13 mouse cellular contexts compared by ENCODE assay signal in genomic region chr6:53556050-53556449, GRCm38 (mm10).
DNase-seq lines count a peak whose midpoint lies in the region; ATAC-seq and TF ChIP-seq lines count a peak whose summit lies in the region.
"Had no signal": no experiment of that assay in that cellular context is flagged by ENCODE, and none has a peak within 500 bp of the region (broad histone marks: within the 10 kb centered on the region; RNA-seq: fewer than 3 reads in every experiment).

No protein-coding gene starts in this region.

- H3K4me1 ChIP-seq in forebrain, embryonic 13.5 days = peaks cover 14% of the 10 kb centered on the region
- H3K4me1 ChIP-seq in forebrain, embryonic 14.5 days (ENCODE audit: control insufficient read depth, insufficient read depth, low read length) = peaks cover 3% of the 10 kb centered on the region; the same call in 1 of the 2 replicates
- 0 out of 2 replicates have a peak, but pooled peaks cover 2% of the 10 kb centered on the region for H3K4me1 ChIP-seq in stomach, postnatal 0 days (replicated peaks; ENCODE audit: control insufficient read depth, insufficient read depth)
- H3K4me1 ChIP-seq in hindbrain, embryonic 14.5 days (replicated peaks; ENCODE audit: control insufficient read depth, insufficient read depth, low read length) = 0 out of 2 replicates have a peak, but pooled peaks cover 4% of the 10 kb centered on the region
- H3K4me1 ChIP-seq: liver, embryonic 15.5 days; midbrain, embryonic 15.5 days had no signal

- H3K27me3 ChIP-seq in forebrain, embryonic 13.5 days = no peaks in the 10 kb centered on the region
- no peaks in the 10 kb centered on the region for H3K27me3 ChIP-seq in forebrain, embryonic 14.5 days (replicated peaks; ENCODE audit: control insufficient read depth, insufficient read depth, low read length)
- H3K27me3 ChIP-seq in stomach, postnatal 0 days (ENCODE audit: control insufficient read depth, insufficient read depth, low read length) = no peaks in the 10 kb centered on the region
- H3K27me3 ChIP-seq in hindbrain, embryonic 14.5 days (ENCODE audit: control insufficient read depth, insufficient read depth, low read length) = no peaks in the 10 kb centered on the region
- H3K27me3 ChIP-seq: CH12.LX; hindbrain, embryonic 13.5 days; liver, embryonic 15.5 days; midbrain, embryonic 15.5 days had no signal

- TF ChIP-seq EP300 in stomach, postnatal 0 days (optimal IDR thresholded peaks at IDR 0.05) = no peak

- H3K4me2 ChIP-seq in forebrain, embryonic 13.5 days = no peak overlapping the region
- H3K4me2 ChIP-seq in forebrain, embryonic 14.5 days (ENCODE audit: low read length) = no peak overlapping the region
- no peak overlapping the region for H3K4me2 ChIP-seq in stomach, postnatal 0 days (replicated peaks; ENCODE audit: low read depth)
- no peak overlapping the region for H3K4me2 ChIP-seq in hindbrain, embryonic 14.5 days (replicated peaks)
- H3K4me2 ChIP-seq: hindbrain, embryonic 13.5 days; liver, embryonic 15.5 days; midbrain, embryonic 15.5 days had no signal

- H3K9ac ChIP-seq in forebrain, embryonic 13.5 days = no peak overlapping the region
- H3K9ac ChIP-seq in forebrain, embryonic 14.5 days (ENCODE audit: low read length) = no peak overlapping the region
- H3K9ac ChIP-seq in stomach, postnatal 0 days (ENCODE audit: low read length) = no peak overlapping the region
- no peak overlapping the region for H3K9ac ChIP-seq in hindbrain, embryonic 14.5 days
- H3K9ac ChIP-seq: forebrain, postnatal 0 days; hindbrain, embryonic 13.5 days; liver, embryonic 15.5 days; midbrain, embryonic 15.5 days had no signal

- H3K36me3 ChIP-seq in forebrain, embryonic 13.5 days (ENCODE audit: poor library complexity, severe bottlenecking) = no peaks in the 10 kb centered on the region
- no peaks in the 10 kb centered on the region for H3K36me3 ChIP-seq in forebrain, embryonic 14.5 days (ENCODE audit: control insufficient read depth, insufficient read depth, low read length)
- H3K36me3 ChIP-seq in stomach, postnatal 0 days (ENCODE audit: control insufficient read depth, insufficient read depth, low read length) = no peaks in the 10 kb centered on the region
- no peaks in the 10 kb centered on the region for H3K36me3 ChIP-seq in hindbrain, embryonic 14.5 days (replicated peaks; ENCODE audit: control insufficient read depth, insufficient read depth)
- H3K36me3 ChIP-seq: hindbrain, embryonic 13.5 days; liver, embryonic 15.5 days; midbrain, embryonic 15.5 days had no signal

- WGBS in forebrain, embryonic 13.5 days = 23% methylated on average over 6 of the region's 6 CpGs
- 15% methylated on average over 6 of the region's 6 CpGs for WGBS in forebrain, embryonic 14.5 days
- WGBS in stomach, postnatal 0 days = 7% methylated on average over 6 of the region's 6 CpGs
- 31% methylated on average over 6 of the region's 6 CpGs for WGBS in hindbrain, embryonic 14.5 days

- no peaks in the 10 kb centered on the region for H3K9me3 ChIP-seq in forebrain, embryonic 13.5 days (replicated peaks)
- H3K9me3 ChIP-seq in forebrain, embryonic 14.5 days (replicated peaks; ENCODE audit: control insufficient read depth, low read length) = no peaks in the 10 kb centered on the region
- H3K9me3 ChIP-seq in stomach, postnatal 0 days (ENCODE audit: control insufficient read depth, low read length) = no peaks in the 10 kb centered on the region
- no peaks in the 10 kb centered on the region for H3K9me3 ChIP-seq in hindbrain, embryonic 14.5 days (ENCODE audit: control insufficient read depth, low read length)
- H3K9me3 ChIP-seq: hindbrain, embryonic 13.5 days; liver, embryonic 15.5 days; midbrain, embryonic 15.5 days had no signal

- TF ChIP-seq CTCF in stomach, postnatal 0 days (IDR thresholded peaks at IDR 0.05; ENCODE audit: low read depth) = no peak

- no peak for DNase-seq in forebrain, embryonic 14.5 days (ENCODE audit: low spot score)
- peak; percentile 24 for DNase-seq in ovary, postnatal 36 days (ENCODE audit: low spot score)
- DNase-seq in ovary, postnatal 10 days (ENCODE audit: low spot score) = no peak
- peak; percentile 52 for DNase-seq in kidney, adult 11 months
- peak; percentile 61 for DNase-seq in stomach, postnatal 0 days (ENCODE audit: low spot score)
- no peak for DNase-seq in layer of hippocampus, adult 11-12 months (ENCODE audit: low spot score)
- no peak for DNase-seq in hindbrain, embryonic 14.5 days (ENCODE audit: low spot score)
- DNase-seq: forebrain, postnatal 0 days had no signal

- no peak overlapping the region for H3K4me3 ChIP-seq in forebrain, embryonic 13.5 days
- H3K4me3 ChIP-seq in forebrain, embryonic 14.5 days (ENCODE audit: low read depth, low read length) = no peak overlapping the region
- H3K4me3 ChIP-seq in stomach, postnatal 0 days (ENCODE audit: low read depth, low read length) = no peak overlapping the region
- H3K4me3 ChIP-seq in hindbrain, embryonic 14.5 days (replicated peaks; ENCODE audit: low read length) = no peak overlapping the region
- H3K4me3 ChIP-seq: hindbrain, embryonic 13.5 days; liver, embryonic 15.5 days; midbrain, embryonic 15.5 days had no signal

- H3K27ac ChIP-seq in forebrain, embryonic 13.5 days = peak overlapping the region; percentile 40; the same call in 1 of the 2 replicates
- H3K27ac ChIP-seq in forebrain, embryonic 14.5 days (ENCODE audit: low read depth, low read length) = no peak overlapping the region
- H3K27ac ChIP-seq in stomach, postnatal 0 days (replicated peaks) = no peak overlapping the region
- H3K27ac ChIP-seq in hindbrain, embryonic 14.5 days = no peak overlapping the region
- H3K27ac ChIP-seq: hindbrain, embryonic 13.5 days; liver, embryonic 15.5 days; midbrain, embryonic 15.5 days had no signal

- no peak for ATAC-seq in forebrain, embryonic 13.5 days
- no peak for ATAC-seq in forebrain, embryonic 14.5 days
- ATAC-seq in stomach, postnatal 0 days (ENCODE audit: low FRiP score, low TSS enrichment) = peak; percentile 65
- no peak for ATAC-seq in hindbrain, embryonic 14.5 days (ENCODE audit: low FRiP score)
- ATAC-seq: forebrain, postnatal 0 days; midbrain, embryonic 15.5 days had no signal

Comparison
In these comparisons a context has a peak if more than half of its experiments do, and no peak if none do; other contexts are left out.
1. DNase-seq: peak in ovary, postnatal 36 days (single experiment), kidney, adult 11 months (single experiment) and stomach, postnatal 0 days (single experiment); none in forebrain, embryonic 14.5 days (single experiment), ovary, postnatal 10 days (single experiment), layer of hippocampus, adult 11-12 months (single experiment) and hindbrain, embryonic 14.5 days (single experiment).